Mouse (Mus musculus): Measurements from ENCODE around the gene Trabd2b. TPM values are rescaled to one million over a fixed set of nuclear protein-coding genes. Genes with fewer than 3 reads are reported as not detected.

The Trabd2b gene
- total RNA-seq (2021), result 0.67 and 0.97 TPM in 2 replicates
- long read RNA-seq, partial matches to known transcripts, result 1 of 1 reads
- long read RNA-seq, other reads (novel, unspliced or antisense), result 0 of 1 reads

GRCm38 (mm10) chr4:114406355-114407101, at the start of gene Trabd2b:
TSS of gene Trabd2b (plus strand) at chr4:114406724.
- DNase-seq, result peak; percentile 14

GRCm38 (mm10) chr4:114357420-114357819, 49.1 kb upstream of the Trabd2b start:
- peak; percentile 15 for DNase-seq

GRCm38 (mm10) chr4:114358874-114359273, 47.6 kb upstream of the Trabd2b start:
- no peak for DNase-seq

GRCm38 (mm10) chr4:114359818-114360217, 46.7 kb upstream of the Trabd2b start:
- no peak for DNase-seq

GRCm38 (mm10) chr4:114361336-114361735, 45.2 kb upstream of the Trabd2b start:
- DNase-seq, result peak; percentile 18

GRCm38 (mm10) chr4:114365000-114365399, 41.5 kb upstream of the Trabd2b start:
- no peak for DNase-seq

GRCm38 (mm10) chr4:114365595-114365994, 40.9 kb upstream of the Trabd2b start:
- DNase-seq, result no peak

GRCm38 (mm10) chr4:114367005-114367404, 39.5 kb upstream of the Trabd2b start:
- no peak for DNase-seq

GRCm38 (mm10) chr4:114367840-114368239, 38.7 kb upstream of the Trabd2b start:
- DNase-seq, result no peak

GRCm38 (mm10) chr4:114369591-114369990, 36.9 kb upstream of the Trabd2b start:
- DNase-seq, result no peak

- DNase-seq, result no peak
Measured at GRCm38 (mm10) chr4:114370935-114371715, 35.4 kb upstream of the Trabd2b start.

GRCm38 (mm10) chr4:114372699-114373098, 33.8 kb upstream of the Trabd2b start:
- no peak for DNase-seq

- DNase-seq, result no peak
Measured at GRCm38 (mm10) chr4:114374330-114374729, 32.2 kb upstream of the Trabd2b start.

- DNase-seq, result no peak
Measured at GRCm38 (mm10) chr4:114377531-114377930, 29.0 kb upstream of the Trabd2b start.

- no peak for DNase-seq
Measured at GRCm38 (mm10) chr4:114378512-114378911, 28.0 kb upstream of the Trabd2b start.

- DNase-seq, result no peak
Measured at GRCm38 (mm10) chr4:114379416-114379956, 27.0 kb upstream of the Trabd2b start.

- no peak for DNase-seq
Measured at GRCm38 (mm10) chr4:114382627-114383026, 23.9 kb upstream of the Trabd2b start.

GRCm38 (mm10) chr4:114385236-114385635, 21.3 kb upstream of the Trabd2b start:
- no peak for DNase-seq

- DNase-seq, result peak; percentile 46
Measured at GRCm38 (mm10) chr4:114386395-114386811, 20.1 kb upstream of the Trabd2b start.

- no peak for DNase-seq
Measured at GRCm38 (mm10) chr4:114387527-114388135, 18.9 kb upstream of the Trabd2b start.

GRCm38 (mm10) chr4:114388306-114388705, 18.2 kb upstream of the Trabd2b start:
- no peak for DNase-seq

GRCm38 (mm10) chr4:114389653-114390052, 16.9 kb upstream of the Trabd2b start:
- DNase-seq, result no peak

- peak; percentile 50 for DNase-seq
Measured at GRCm38 (mm10) chr4:114397625-114398024, 8.9 kb upstream of the Trabd2b start.

Measured in adrenal gland, postnatal 25 days (tissue).